Mouse (Mus musculus) small intestine, adult 2 months (tissue): ENCODE data around the gene Hcn3. TPM values are rescaled to one million over a fixed set of nuclear protein-coding genes. Genes with fewer than 3 reads are reported as not detected.

Experiments
- H3K27ac ChIP-seq: fragments of 200-500 bp; 2 replicates; pipeline ENCODE4 v1.5.1; 2012; ENCODE audit warnings: low read depth, low read length, control low read depth, inconsistent platforms; ENCODE audit not compliant: insufficient read depth
- H3K27me3 ChIP-seq: fragments of 200-500 bp; 2 replicates; pipeline ENCODE4 v1.6.1; 2012; ENCODE audit warnings: mild to moderate bottlenecking, moderate library complexity, low read length, inconsistent platforms; ENCODE audit not compliant: control insufficient read depth, insufficient read depth
- H3K36me3 ChIP-seq: fragments of 200-500 bp; 2 replicates; pipeline ENCODE4 v1.6.1; 2012; ENCODE audit warnings: mild to moderate bottlenecking, low read length, control low read depth, inconsistent platforms; ENCODE audit not compliant: control insufficient read depth, insufficient read depth
- H3K4me1 ChIP-seq: fragments of 200-500 bp; 2 replicates; pipeline ENCODE4 v1.6.1; 2012; ENCODE audit warnings: low read length, inconsistent platforms, mixed read lengths; ENCODE audit not compliant: control insufficient read depth, insufficient read depth, insufficient read length
- H3K4me3 ChIP-seq: fragments of 200-500 bp; 2 replicates; pipeline ENCODE4 v1.5.1; 2012; ENCODE audit warnings: low read depth, mild to moderate bottlenecking, control low read depth, inconsistent platforms, low read length, moderate library complexity
- CTCF ChIP-seq: fragments of 200-500 bp; IDR thresholded peaks from 2 replicates; pipeline ENCODE4 v1.5.1; 2012; ENCODE audit warnings: low read depth, mild to moderate bottlenecking, control low read depth, inconsistent platforms, low read length, moderate library complexity, mixed read lengths; ENCODE audit not compliant: insufficient replicate concordance, insufficient read length; ENCODE audit errors: extremely low read depth
- POLR2A ChIP-seq: fragments of 200-500 bp; IDR thresholded peaks from 2 replicates; pipeline ENCODE4 v1.6.1; 2012; ENCODE audit warnings: low read depth, mild to moderate bottlenecking, control low read depth, inconsistent platforms, low read length, moderate library complexity
- whole genome bisulfite sequencing: fragments of 180-500 bp; shearing (Covaris S2); methylation state at CpG from one replicate; pipeline ENCODE4 v1.1.7; 2018; 5-methylcytosine and 5-hydroxymethylcytosine counted together
- polyA plus RNA-seq: library from polyadenylated mRNA; depleted of rRNA; stranded (reverse); fragments of >200 nt; gene quantifications from 2 replicates; pipeline ENCODE4 v1.2.3, GENCODE M21; 2012; rRNA removed

The Hcn3 gene
- polyA plus RNA-seq, 1 experiment = 1.3 TPM

- Histone ChIP-seq H3K27ac (peak within 1 kb of the TSS; percentile 29), H3K36me3 (peaks cover 26% of the 10 kb centered on the region), H3K27me3 (no peaks in the 10 kb centered on the region), H3K4me1 (peaks cover 3% of the 10 kb centered on the region; the same call in 1 of the 2 replicates), H3K4me3 (peak within 1 kb of the TSS; percentile 69)
- WGBS = 15% methylated on average over 7 of the region's 7 CpGs
- TF ChIP-seq CTCF (no peak), POLR2A (no peak)
Observed at GRCm38 (mm10) chr3:89100811-89101210, 59.2 kb downstream of the Hcn3 start, which contains the start of gene Gm43738. TSS of gene Gm43738 (minus strand) at chr3:89101099.

Other genes starting within 250 kb of the Hcn3 start
- 7.6 and 12.4 TPM in 2 replicates for gene Msto1, start 246.2 kb downstream of the Hcn3 start, polyA plus RNA-seq
- gene Ash1l, start 209.6 kb downstream of the Hcn3 start, polyA plus RNA-seq = 1.7 and 3.9 TPM in 2 replicates
- 12.9 and 26.8 TPM in 2 replicates for gene Dap3, start 209.0 kb downstream of the Hcn3 start, polyA plus RNA-seq
- 26.9 and 45.2 TPM in 2 replicates for gene Rusc1, start 66.9 kb downstream of the Hcn3 start, polyA plus RNA-seq
- gene Gm43738, start 59.1 kb downstream of the Hcn3 start, polyA plus RNA-seq = not detected in 2 replicates
- 47.8 and 81.3 TPM in 2 replicates for gene Fdps, start 58.2 kb downstream of the Hcn3 start, polyA plus RNA-seq
- gene Pklr, start 24.1 kb downstream of the Hcn3 start, polyA plus RNA-seq = 264 and 580 TPM in 2 replicates
- 20.6 and 27.7 TPM in 2 replicates for gene Clk2, start 4.6 kb upstream of the Hcn3 start, polyA plus RNA-seq
- 57.0 and 96.1 TPM in 2 replicates for gene Scamp3, start 17.3 kb upstream of the Hcn3 start, polyA plus RNA-seq
- 14.0 and 19.4 TPM in 2 replicates for gene Fam189b, start 22.9 kb upstream of the Hcn3 start, polyA plus RNA-seq
- 37.1 and 70.6 TPM in 2 replicates for gene Gba, start 42.7 kb upstream of the Hcn3 start, polyA plus RNA-seq
- gene Thbs3, start 55.0 kb upstream of the Hcn3 start, polyA plus RNA-seq = 10.5 and 16.0 TPM in 2 replicates
- gene Mtx1, start 66.9 kb upstream of the Hcn3 start, polyA plus RNA-seq = 92.5 and 181 TPM in 2 replicates
- gene Muc1, start 68.9 kb upstream of the Hcn3 start, polyA plus RNA-seq = 0.76 and 139 TPM in 2 replicates
- gene Krtcap2, start 85.8 kb upstream of the Hcn3 start, polyA plus RNA-seq = 120 and 182 TPM in 2 replicates
- gene Trim46, start 86.1 kb upstream of the Hcn3 start, polyA plus RNA-seq = 4.3 and 8.7 TPM in 2 replicates
- 357 and 440 TPM in 2 replicates for gene Dpm3, start 99.2 kb upstream of the Hcn3 start, polyA plus RNA-seq
- 81.6 and 97.3 TPM in 2 replicates for gene Slc50a1, start 110.4 kb upstream of the Hcn3 start, polyA plus RNA-seq
- 46.1 and 122 TPM in 2 replicates for gene Efna1, start 120.9 kb upstream of the Hcn3 start, polyA plus RNA-seq
- 3.9 and 7.0 TPM in 2 replicates for gene Efna3, start 162.8 kb upstream of the Hcn3 start, polyA plus RNA-seq
- gene Efna4, start 177.8 kb upstream of the Hcn3 start, polyA plus RNA-seq = 11.6 and 20.0 TPM in 2 replicates
- gene Adam15, start 189.8 kb upstream of the Hcn3 start, polyA plus RNA-seq = 48.9 and 70.7 TPM in 2 replicates
- 0.93 and 1.2 TPM in 2 replicates for gene Dcst2, start 201.8 kb upstream of the Hcn3 start, polyA plus RNA-seq
- gene Dcst1, start 205.1 kb upstream of the Hcn3 start, polyA plus RNA-seq = 2.0 and 9.1 TPM in 2 replicates
- gene Zbtb7b, start 234.6 kb upstream of the Hcn3 start, polyA plus RNA-seq = 97.8 and 262 TPM in 2 replicates
- 0.85 TPM in 1 of 2 replicates, not detected in the other for gene Lenep, start 242.6 kb upstream of the Hcn3 start, polyA plus RNA-seq